Mouse (Mus musculus) left cerebral cortex, postnatal 14 days (tissue): ENCODE results near the gene 3300002I08Rik. TPM values are rescaled to one million over a fixed set of nuclear protein-coding genes. Genes with fewer than 3 reads are reported as not detected.
"Not testable (repeated sequence)": the region's sequence is repeated elsewhere in the genome, so short reads cannot be mapped to it uniquely, and the experiment has no call there.

Experiments
- DNase-seq, 2 experiments: peaks; one replicate each; pipeline ENCODE4 v3.0.0; 2021 to 2022; ENCODE audit warnings: low spot score in 2 of 2, mixed read lengths in 1 of 2
- intact Hi-C: fragments of 180-260 bp; cut with DNase I; formaldehyde crosslinking; loops from one replicate; pipeline ENCODE4 v1.15.1; 2025
- long read RNA-seq, 2 experiments: library from polyadenylated mRNA; stranded (forward); transcript quantifications; one replicate each; pipeline ENCODE4 v2.0.0; 2021
- total RNA-seq, 2 experiments: library from RNA; stranded (reverse); gene quantifications; 2 replicates each; pipeline ENCODE4 v1.2.3; 2021

3300002I08Rik gene
- total RNA-seq: 1 to 10 TPM; 6.7 to 8.2 TPM
- long read RNA-seq, experiment 1, partial matches to known transcripts: 0 of 4 reads
- long read RNA-seq, experiment 1, other reads (novel, unspliced or antisense): 4 of 4 reads
- long read RNA-seq, experiment 2, partial matches to known transcripts: 0 of 1 reads
- long read RNA-seq, experiment 2, other reads (novel, unspliced or antisense): 1 of 1 reads

GRCm38 (mm10) chr2:150362113-150362877 lies at the start of gene 3300002I08Rik:
Gene 3300002I08Rik, minus strand, starts transcription at chr2:150362765.
- intact Hi-C loops: not testable (repeated sequence)

GRCm38 (mm10) chr2:150412146-150412545 lies 49.6 kb upstream of the 3300002I08Rik start:
- intact Hi-C loops, DNase-seq: not testable (repeated sequence)

More at GRCm38 (mm10) chr2:150362113-150362877, at the start of gene 3300002I08Rik:
- peak; percentile 85 to 89 for DNase-seq

GRCm38 (mm10) chr2:150390198-150390597 lies 27.6 kb upstream of the 3300002I08Rik start:
- intact Hi-C loops: no loop called here

GRCm38 (mm10) chr2:150385553-150386106 lies 23.1 kb upstream of the 3300002I08Rik start:
- intact Hi-C loops, DNase-seq: not testable (repeated sequence)

More at GRCm38 (mm10) chr2:150390198-150390597, 27.6 kb upstream of the 3300002I08Rik start:
- DNase-seq: no peak

GRCm38 (mm10) chr2:150362878-150363229 lies 289 bp upstream of the 3300002I08Rik start:
- intact Hi-C loops: no loop called here

GRCm38 (mm10) chr2:150357136-150357535 lies 5.4 kb downstream of the 3300002I08Rik start:
- intact Hi-C loops, DNase-seq: not testable (repeated sequence)

More at GRCm38 (mm10) chr2:150362878-150363229, 289 bp upstream of the 3300002I08Rik start:
- no peak for DNase-seq

GRCm38 (mm10) chr2:150323402-150323801 lies 39.2 kb downstream of the 3300002I08Rik start, which contains the start of gene Gm10130:
Gene Gm10130, plus strand, starts transcription at chr2:150323702.
- intact Hi-C loops: loop anchor here (10.0 kb wide), 1 partner anchor 79 kb away; no protein-coding TSS in a partner anchor
- DNase-seq: no peak

GRCm38 (mm10) chr2:150318973-150319372 lies 43.6 kb downstream of the 3300002I08Rik start:
- intact Hi-C loops: no loop called here
- DNase-seq: no peak

GRCm38 (mm10) chr2:150316140-150316539 lies 46.4 kb downstream of the 3300002I08Rik start:
- DNase-seq: no peak
- intact Hi-C loops: no loop called here

- DNase-seq: peak; percentile 88 to 91
- intact Hi-C loops: not testable (repeated sequence)
Observed at GRCm38 (mm10) chr2:150310952-150311884, 51.3 kb downstream of the 3300002I08Rik start.

- intact Hi-C loops: no loop called here
- DNase-seq: no peak
Observed at GRCm38 (mm10) chr2:150307183-150307773, 55.3 kb downstream of the 3300002I08Rik start.

GRCm38 (mm10) chr2:150299096-150299495 lies 63.5 kb downstream of the 3300002I08Rik start:
- intact Hi-C loops: no loop called here
- DNase-seq: no peak

GRCm38 (mm10) chr2:150293669-150294068 lies 68.9 kb downstream of the 3300002I08Rik start:
- DNase-seq: no peak
- intact Hi-C loops: no loop called here

Other genes with a start within 250 kb of the 3300002I08Rik start
- 1 to 10 TPM; 8.3 to 8.8 TPM for gene Zfp120, start 226.1 kb downstream of the 3300002I08Rik start, total RNA-seq
- gene Gm10770, start 183.1 kb downstream of the 3300002I08Rik start, total RNA-seq: not detected
- gene Gm14139, start 181.0 kb downstream of the 3300002I08Rik start, total RNA-seq: not detected
- 1 to 10 TPM; 8.4 to 8.5 TPM for gene Zfp937, start 144.7 kb downstream of the 3300002I08Rik start, total RNA-seq
- gene Gm21994, start 107.2 kb downstream of the 3300002I08Rik start, total RNA-seq: 1 to 10 TPM; 7.0 to 8.6 TPM
- gene Gm14124, start 105.2 kb downstream of the 3300002I08Rik start, total RNA-seq: under 1 TPM; 0.11 to 0.26 TPM
- 1 to 10 TPM in 1 of 2 experiments, not detected in 1; 2.5 TPM for gene Gm10130, start 39.1 kb downstream of the 3300002I08Rik start, total RNA-seq
- gene Zfp442, start 88.7 kb upstream of the 3300002I08Rik start, total RNA-seq: 1 to 10 TPM; 5.5 to 5.8 TPM
- under 1 TPM; 0.15 to 0.34 TPM for gene Zfp345, start 122.3 kb upstream of the 3300002I08Rik start, total RNA-seq
- gene Cst7, start 207.7 kb upstream of the 3300002I08Rik start, total RNA-seq: not detected
- gene Apmap, start 245.8 kb upstream of the 3300002I08Rik start, total RNA-seq: 10 to 100 TPM; 49.1 to 50.1 TPM